Mouse (Mus musculus) ES-E14 (cell line): Measurements from ENCODE around the gene Krt14.
"Not testable (repeated sequence)": the region's sequence is repeated elsewhere in the genome, so short reads cannot be mapped to it uniquely, and the experiment has no call there.

Experiments used
- CHD2 ChIP-seq: IDR thresholded peaks from 2 replicates; pipeline ENCODE4 v1.6.1; 2014; ENCODE audit warnings: mild to moderate bottlenecking, low read depth, low read length, inconsistent platforms
- HCFC1 ChIP-seq: IDR thresholded peaks from 2 replicates; pipeline ENCODE4 v1.6.1; 2012; ENCODE audit warnings: low read length, inconsistent platforms, borderline replicate concordance; ENCODE audit not compliant: insufficient read depth
- MAFK ChIP-seq: IDR thresholded peaks from 2 replicates; pipeline ENCODE4 v1.6.1; 2014; ENCODE audit warnings: mild to moderate bottlenecking, low read depth, low read length, inconsistent platforms; ENCODE audit not compliant: insufficient read depth
- ZC3H11A ChIP-seq: IDR thresholded peaks from 2 replicates; pipeline ENCODE4 v1.6.1; 2012; ENCODE audit warnings: low read depth, mild to moderate bottlenecking, inconsistent platforms, low read length, borderline replicate concordance
- ZNF384 ChIP-seq: IDR thresholded peaks from 2 replicates; pipeline ENCODE4 v1.6.1; 2012; ENCODE audit warnings: low read depth, low read length, inconsistent platforms

GRCm38 (mm10) chr11:100246471-100246870 is 39.1 kb upstream of the Krt14 start:
- not testable (repeated sequence) for TF ChIP-seq ZNF384, ZC3H11A, MAFK, HCFC1, CHD2
